Mouse (Mus musculus) adrenal gland, postnatal 14 days (tissue): ENCODE results near the gene Ythdf1. TPM values are rescaled to one million over a fixed set of nuclear protein-coding genes. Genes with fewer than 3 reads are reported as not detected.

Experiments
- DNase-seq: peaks from one replicate; pipeline ENCODE4 v3.0.0; 2021; ENCODE audit warnings: mixed read lengths
- microRNA-seq, 2 experiments: library from miRNA; unstranded; fragments of <30 nt; microRNA quantifications; one replicate each; pipeline ENCODE4 v1.2.0; 2021
- total RNA-seq: library from RNA; stranded (reverse); gene quantifications from 2 replicates; pipeline ENCODE4 v1.2.3, GENCODE M21; 2021

Ythdf1 gene
- total RNA-seq, 1 experiment from 2014 or later: 52.0 TPM

- no peak for DNase-seq
Measured at GRCm38 (mm10) chr2:180879365-180880067, 41.2 kb downstream of the Ythdf1 start.

GRCm38 (mm10) chr2:180870006-180870405 lies 50.7 kb downstream of the Ythdf1 start:
- no peak for DNase-seq

- no peak for DNase-seq
Measured at GRCm38 (mm10) chr2:180861561-180861960, 59.2 kb downstream of the Ythdf1 start.

GRCm38 (mm10) chr2:180857121-180857520 lies 63.6 kb downstream of the Ythdf1 start:
- no peak for DNase-seq

GRCm38 (mm10) chr2:180855005-180855544 lies 65.7 kb downstream of the Ythdf1 start:
- DNase-seq: no peak

Small RNA genes lying within 50 kb of the gene (microRNA-seq; reads per million reads assigned to microRNA genes)
- 0 reads per million in 2 experiments for gene Mir124a-3

Other genes starting within 250 kb of the Ythdf1 start
- 49.3 and 54.1 TPM in 2 replicates for gene Dido1, start 210.9 kb downstream of the Ythdf1 start, total RNA-seq
- 62.9 and 65.5 TPM in 2 replicates for gene Gid8, start 210.8 kb downstream of the Ythdf1 start, total RNA-seq
- gene Slc17a9, start 195.7 kb downstream of the Ythdf1 start, total RNA-seq: 1.2 and 2.5 TPM in 2 replicates
- not detected in 2 replicates for gene Bhlhe23, start 144.0 kb downstream of the Ythdf1 start, total RNA-seq
- not detected in 2 replicates for gene Birc7, start 8.1 kb upstream of the Ythdf1 start, total RNA-seq
- 5.2 and 6.6 TPM in 2 replicates for gene Nkain4, start 33.8 kb upstream of the Ythdf1 start, total RNA-seq
- 47.9 and 54.8 TPM in 2 replicates for gene Arfgap1, start 46.3 kb upstream of the Ythdf1 start, total RNA-seq
- gene Col20a1, start 65.6 kb upstream of the Ythdf1 start, total RNA-seq: 3.5 and 3.7 TPM in 2 replicates
- 5.6 and 9.6 TPM in 2 replicates for gene Chrna4, start 122.6 kb upstream of the Ythdf1 start, total RNA-seq
- 6.0 and 6.8 TPM in 2 replicates for gene Kcnq2, start 214.4 kb upstream of the Ythdf1 start, total RNA-seq
- 38.4 and 47.9 TPM in 2 replicates for gene Eef1a2, start 236.1 kb upstream of the Ythdf1 start, total RNA-seq